Mouse (Mus musculus): Measurements from ENCODE around the gene Rpp21. TPM values are rescaled to one million over a fixed set of nuclear protein-coding genes. Genes with fewer than 3 reads are reported as not detected.
"Not testable (repeated sequence)": the region's sequence is repeated elsewhere in the genome, so short reads cannot be mapped to it uniquely, and the experiment has no call there.

Gene Rpp21
- polyA plus RNA-seq, 1 experiment from 2014 or later = 98.2 TPM

GRCm38 (mm10) chr17:36261511-36262166, 3.8 kb upstream of the Rpp21 start:
- H3K27ac ChIP-seq = no peak overlapping the region
- ATAC-seq (ENCODE audit: insufficient number of reproducible peaks, insufficient read depth, low FRiP score, low TSS enrichment) = no peak
- H3K4me1 ChIP-seq = no peaks in the 10 kb centered on the region
- H3K27me3 ChIP-seq = no peaks in the 10 kb centered on the region
- no peak overlapping the region for H3K4me3 ChIP-seq
- WGBS = 92% methylated on average over 9 of the region's 9 CpGs
- no peak overlapping the region for H3K4me2 ChIP-seq (replicated peaks)
- no peaks in the 10 kb centered on the region for H3K9me3 ChIP-seq
- H3K36me3 ChIP-seq = peaks cover 62% of the 10 kb centered on the region
- H3K9ac ChIP-seq = no peak overlapping the region

- ATAC-seq (ENCODE audit: insufficient number of reproducible peaks, insufficient read depth, low FRiP score, low TSS enrichment) = peak; percentile 94
Measured at GRCm38 (mm10) chr17:36257241-36257947, 475 bp downstream of the Rpp21 start.

GRCm38 (mm10) chr17:36253087-36253600, 4.7 kb downstream of the Rpp21 start:
- Histone ChIP-seq H3K4me3 (no peak overlapping the region), H3K36me3 (peaks cover 4% of the 10 kb centered on the region; the same call in 1 of the 2 replicates), H3K4me1 (0 out of 2 replicates have a peak, but pooled peaks cover 3% of the 10 kb centered on the region), H3K27ac (no peak overlapping the region), H3K9me3 (no peaks in the 10 kb centered on the region), H3K9ac (no peak overlapping the region), H3K4me2 (replicated peaks) (no peak overlapping the region), H3K27me3 (peaks cover 36% of the 10 kb centered on the region)
- WGBS = 49% methylated on average over 6 of the region's 6 CpGs
- no peak for ATAC-seq (ENCODE audit: insufficient number of reproducible peaks, insufficient read depth, low FRiP score, low TSS enrichment)

More at GRCm38 (mm10) chr17:36257241-36257947, 475 bp downstream of the Rpp21 start:
- Histone ChIP-seq H3K27me3 (peaks cover 3% of the 10 kb centered on the region; the same call in 1 of the 2 replicates), H3K36me3 (peaks cover 42% of the 10 kb centered on the region), H3K4me3 (peak overlapping the region; percentile 79), H3K27ac (peak overlapping the region; percentile 79), H3K4me2 (replicated peaks) (peak overlapping the region; percentile 55), H3K9ac (peak overlapping the region; percentile 77), H3K9me3 (no peaks in the 10 kb centered on the region), H3K4me1 (0 out of 2 replicates have a peak, but pooled peaks cover under 1% of the 10 kb centered on the region)
- WGBS = under 1% methylated on average over 37 of the region's 37 CpGs

- peaks cover 39% of the 10 kb centered on the region for H3K27me3 ChIP-seq
- no peak overlapping the region for H3K27ac ChIP-seq
- H3K9ac ChIP-seq = no peak overlapping the region
- H3K4me1 ChIP-seq = 0 out of 2 replicates have a peak, but pooled peaks cover 3% of the 10 kb centered on the region
- no peaks in the 10 kb centered on the region for H3K9me3 ChIP-seq
- peak overlapping the region; percentile 19 for H3K4me3 ChIP-seq
- H3K36me3 ChIP-seq = peaks cover 4% of the 10 kb centered on the region; the same call in 1 of the 2 replicates
- H3K4me2 ChIP-seq (replicated peaks) = peak overlapping the region; percentile 44
- ATAC-seq (ENCODE audit: insufficient number of reproducible peaks, insufficient read depth, low FRiP score, low TSS enrichment) = no peak
- WGBS = 12% methylated on average over 25 of the region's 25 CpGs
Measured at GRCm38 (mm10) chr17:36252250-36252876, 5.5 kb downstream of the Rpp21 start.

GRCm38 (mm10) chr17:36248886-36249285, 9.0 kb downstream of the Rpp21 start:
- Histone ChIP-seq H3K4me2 (replicated peaks) (no peak overlapping the region), H3K27ac (no peak overlapping the region), H3K4me1 (0 out of 2 replicates have a peak, but pooled peaks cover 3% of the 10 kb centered on the region), H3K27me3 (peaks cover 39% of the 10 kb centered on the region), H3K36me3 (no peaks in the 10 kb centered on the region), H3K4me3 (no peak overlapping the region), H3K9ac (no peak overlapping the region), H3K9me3 (no peaks in the 10 kb centered on the region)
- 30% methylated on average over 33 of the region's 33 CpGs for WGBS
- no peak for ATAC-seq (ENCODE audit: insufficient number of reproducible peaks, insufficient read depth, low FRiP score, low TSS enrichment)

GRCm38 (mm10) chr17:36245741-36246140, 12.1 kb downstream of the Rpp21 start:
- 88% methylated on average over 2 of the region's 2 CpGs for WGBS

GRCm38 (mm10) chr17:36244031-36244430, 13.8 kb downstream of the Rpp21 start:
- H3K27me3 ChIP-seq = peaks cover 12% of the 10 kb centered on the region
- no peak overlapping the region for H3K4me3 ChIP-seq
- no peak overlapping the region for H3K4me2 ChIP-seq (replicated peaks)
- ATAC-seq (ENCODE audit: insufficient number of reproducible peaks, insufficient read depth, low FRiP score, low TSS enrichment) = no peak
- no peak overlapping the region for H3K27ac ChIP-seq
- 28% methylated on average over 5 of the region's 5 CpGs for WGBS
- H3K9ac ChIP-seq = no peak overlapping the region
- peaks cover 10% of the 10 kb centered on the region for H3K4me1 ChIP-seq
- H3K9me3 ChIP-seq = no peaks in the 10 kb centered on the region
- no peaks in the 10 kb centered on the region for H3K36me3 ChIP-seq

More at GRCm38 (mm10) chr17:36245741-36246140, 12.1 kb downstream of the Rpp21 start:
- no peak overlapping the region for H3K9ac ChIP-seq
- no peak for ATAC-seq (ENCODE audit: insufficient number of reproducible peaks, insufficient read depth, low FRiP score, low TSS enrichment)
- H3K36me3 ChIP-seq = no peaks in the 10 kb centered on the region
- H3K4me3 ChIP-seq = no peak overlapping the region
- no peaks in the 10 kb centered on the region for H3K9me3 ChIP-seq
- H3K27me3 ChIP-seq = peaks cover 26% of the 10 kb centered on the region
- no peak overlapping the region for H3K4me2 ChIP-seq (replicated peaks)
- no peak overlapping the region for H3K27ac ChIP-seq
- peaks cover 5% of the 10 kb centered on the region for H3K4me1 ChIP-seq

- H3K4me3 ChIP-seq = no peak overlapping the region
- H3K4me2 ChIP-seq (replicated peaks) = peak overlapping the region; percentile 19; the same call in 1 of the 2 replicates
- no peaks in the 10 kb centered on the region for H3K9me3 ChIP-seq
- ATAC-seq (ENCODE audit: insufficient number of reproducible peaks, insufficient read depth, low FRiP score, low TSS enrichment) = peak; percentile 77; the same call in 1 of the 2 replicates
- no peak overlapping the region for H3K9ac ChIP-seq
- H3K4me1 ChIP-seq = peaks cover 15% of the 10 kb centered on the region
- H3K36me3 ChIP-seq = no peaks in the 10 kb centered on the region
- 7% methylated on average over 5 of the region's 5 CpGs for WGBS
- H3K27me3 ChIP-seq = peaks cover 26% of the 10 kb centered on the region
- H3K27ac ChIP-seq = peak overlapping the region; percentile 46; the same call in 1 of the 2 replicates
Measured at GRCm38 (mm10) chr17:36240637-36241213, 17.1 kb downstream of the Rpp21 start.

GRCm38 (mm10) chr17:36237321-36237921, 20.4 kb downstream of the Rpp21 start:
- Histone ChIP-seq H3K9me3 (no peaks in the 10 kb centered on the region), H3K9ac (peak overlapping the region; percentile 38; the same call in 1 of the 2 replicates), H3K4me2 (replicated peaks) (peak overlapping the region; percentile 55), H3K4me3 (peak overlapping the region; percentile 21), H3K27ac (no peak overlapping the region), H3K4me1 (peaks cover 15% of the 10 kb centered on the region), H3K36me3 (no peaks in the 10 kb centered on the region), H3K27me3 (peaks cover 49% of the 10 kb centered on the region)
- 2% methylated on average over 27 of the region's 27 CpGs for WGBS
- ATAC-seq (ENCODE audit: insufficient number of reproducible peaks, insufficient read depth, low FRiP score, low TSS enrichment) = no peak

- ATAC-seq (ENCODE audit: insufficient number of reproducible peaks, insufficient read depth, low FRiP score, low TSS enrichment) = not testable (repeated sequence)
Measured at GRCm38 (mm10) chr17:36235300-36235699, 22.6 kb downstream of the Rpp21 start.

GRCm38 (mm10) chr17:36233572-36233971, 24.3 kb downstream of the Rpp21 start:
- Histone ChIP-seq H3K4me3 (no peak overlapping the region), H3K9me3 (no peaks in the 10 kb centered on the region), H3K27me3 (peaks cover 45% of the 10 kb centered on the region), H3K4me2 (replicated peaks) (no peak overlapping the region), H3K36me3 (no peaks in the 10 kb centered on the region), H3K27ac (no peak overlapping the region), H3K4me1 (peaks cover 5% of the 10 kb centered on the region; the same call in 1 of the 2 replicates), H3K9ac (no peak overlapping the region)
- no peak for ATAC-seq (ENCODE audit: insufficient number of reproducible peaks, insufficient read depth, low FRiP score, low TSS enrichment)
- 75% methylated on average over 5 of the region's 5 CpGs for WGBS

More at GRCm38 (mm10) chr17:36235300-36235699, 22.6 kb downstream of the Rpp21 start:
- not testable (repeated sequence) for H3K36me3 ChIP-seq; H3K4me3 ChIP-seq; H3K4me2 ChIP-seq (replicated peaks); H3K9me3 ChIP-seq; H3K27ac ChIP-seq; H3K9ac ChIP-seq; H3K4me1 ChIP-seq
- WGBS = 19% methylated on average over 9 of the region's 9 CpGs
- peaks cover 49% of the 10 kb centered on the region for H3K27me3 ChIP-seq

Measured in embryonic facial prominence, embryonic 12.5 days (tissue).